Mouse (Mus musculus): ENCODE measurements at regions not wholly inside any gene's neighbourhood (a gene's known extent, or its start where the extent isn't known, plus 50 kb on each side); places are given as distances from the start of the nearest gene placed in this dataset.

DNA sequence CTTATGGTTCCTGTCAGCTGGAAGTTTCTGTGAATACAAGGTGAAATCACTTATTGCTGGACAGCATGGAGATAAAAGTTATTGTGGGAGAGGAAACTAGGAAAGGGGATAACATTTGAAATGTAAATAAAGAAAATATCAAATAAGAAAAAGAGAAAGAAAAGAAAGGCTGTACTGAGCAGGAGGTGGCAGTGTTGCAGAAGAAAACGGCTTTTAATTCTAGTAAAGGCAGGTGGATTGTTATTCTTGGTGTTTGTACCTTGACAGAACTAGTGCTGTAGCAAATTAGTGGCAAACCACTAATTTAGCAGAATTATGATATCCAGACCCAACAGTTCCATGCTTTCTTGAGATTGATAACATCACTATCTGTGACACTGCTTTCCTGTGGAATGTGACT lies 52.6 kb downstream of the Gm10358 start:
- no peak for DNase-seq (ENCODE audit: low read depth, low spot score)

DNA sequence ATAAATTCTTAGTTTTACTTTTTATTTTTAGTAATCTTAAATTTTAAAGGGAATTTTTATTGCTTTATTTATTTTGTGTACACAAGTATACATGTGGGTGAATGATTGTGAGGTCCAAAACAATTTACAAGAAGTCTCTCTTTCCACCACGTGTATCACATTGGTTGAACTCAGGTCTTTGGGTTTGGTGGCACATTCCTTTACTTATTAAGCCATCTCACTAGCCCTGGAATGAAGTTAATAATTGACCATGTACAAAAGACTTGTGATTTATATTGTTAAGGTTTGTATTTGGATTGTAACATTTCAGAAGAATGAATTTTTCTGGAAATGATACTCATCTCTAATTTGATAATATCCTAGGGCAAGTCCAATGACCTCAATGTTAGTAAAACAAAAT lies 56.2 kb downstream of the Gm10358 start:
- DNase-seq (ENCODE audit: low read depth, low spot score): no peak

DNA sequence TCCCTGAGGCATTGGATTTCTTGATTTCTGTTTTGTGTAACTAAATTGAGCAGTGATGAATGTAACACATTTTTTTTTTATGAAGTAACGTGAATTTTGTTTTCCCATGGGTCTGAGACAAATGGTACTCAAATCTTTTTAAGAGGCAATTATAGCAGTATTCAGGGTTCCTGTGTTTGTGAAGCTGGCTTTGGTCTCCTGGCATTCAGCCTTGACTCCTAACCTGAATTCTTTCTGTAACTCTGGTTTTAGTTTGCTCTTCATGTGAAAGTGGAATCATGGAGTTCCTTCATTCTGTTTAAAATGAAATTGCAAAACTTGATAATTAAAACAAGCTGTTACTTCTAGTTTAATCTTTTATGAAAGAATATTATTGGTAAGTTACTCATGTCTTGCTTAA lies 58.3 kb downstream of the Gm10358 start:
- no peak for DNase-seq (ENCODE audit: low read depth, low spot score)

DNA sequence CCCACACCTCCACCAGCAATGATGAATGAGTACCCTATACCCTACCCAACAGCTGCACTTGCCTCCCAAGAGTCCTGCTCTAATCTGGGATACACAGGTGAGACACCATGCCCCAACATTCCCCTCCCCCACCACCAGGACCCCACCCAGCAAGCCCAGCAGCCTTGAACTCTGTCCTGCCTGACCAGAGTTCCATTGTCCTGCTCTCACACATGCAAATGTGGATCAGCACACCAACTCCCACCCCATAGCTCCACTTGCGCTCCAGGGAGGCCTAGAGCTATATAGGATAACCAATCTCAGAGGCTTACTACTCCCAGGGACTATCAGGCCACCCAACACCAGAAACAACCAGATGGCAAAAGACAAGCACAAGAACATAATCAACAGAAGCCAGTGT lies 85.8 kb downstream of the Gm10358 start:
- DNase-seq (ENCODE audit: low read depth, low spot score): no peak

DNA sequence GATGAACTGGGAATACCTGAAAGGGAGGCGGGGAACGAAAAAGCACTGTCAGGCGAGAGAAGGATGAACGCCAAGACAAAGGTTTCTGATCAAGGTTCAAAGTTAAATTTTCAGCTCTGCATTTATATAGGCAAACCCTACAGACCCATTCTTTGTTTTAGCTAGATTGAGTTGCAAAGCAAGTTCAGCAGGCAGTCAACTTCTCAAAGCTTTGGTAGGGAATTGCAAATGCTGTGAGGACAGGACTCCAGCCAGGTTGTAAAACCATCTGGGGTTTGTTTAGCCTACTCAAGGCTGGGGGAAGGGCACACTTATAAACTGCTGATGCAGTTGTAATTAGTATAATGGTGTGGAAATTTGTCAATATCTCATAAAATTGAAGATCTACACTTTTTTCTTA lies 87.9 kb downstream of the Gm10358 start:
- no peak for DNase-seq (ENCODE audit: low read depth, low spot score)

DNA sequence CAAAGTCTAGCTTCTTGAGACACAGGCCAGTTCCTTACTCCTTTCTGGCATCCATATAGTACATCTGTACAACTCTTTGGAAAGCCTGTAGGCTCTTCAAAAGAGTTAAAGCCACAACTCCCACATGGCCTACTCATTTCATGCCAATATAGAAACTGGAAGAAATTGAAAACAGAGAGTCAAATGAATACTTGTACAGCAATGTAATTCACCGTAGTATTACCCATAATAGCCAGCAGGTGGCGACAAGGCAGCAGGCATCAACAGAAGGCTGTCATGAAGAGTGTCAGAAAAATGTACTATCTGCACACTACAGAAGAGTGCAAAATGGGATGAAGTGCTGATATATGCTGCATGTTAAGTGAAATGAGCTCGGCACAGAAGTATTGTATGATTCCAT lies 90.5 kb downstream of the Gm10358 start:
- DNase-seq (ENCODE audit: low read depth, low spot score): peak; percentile 9

DNA sequence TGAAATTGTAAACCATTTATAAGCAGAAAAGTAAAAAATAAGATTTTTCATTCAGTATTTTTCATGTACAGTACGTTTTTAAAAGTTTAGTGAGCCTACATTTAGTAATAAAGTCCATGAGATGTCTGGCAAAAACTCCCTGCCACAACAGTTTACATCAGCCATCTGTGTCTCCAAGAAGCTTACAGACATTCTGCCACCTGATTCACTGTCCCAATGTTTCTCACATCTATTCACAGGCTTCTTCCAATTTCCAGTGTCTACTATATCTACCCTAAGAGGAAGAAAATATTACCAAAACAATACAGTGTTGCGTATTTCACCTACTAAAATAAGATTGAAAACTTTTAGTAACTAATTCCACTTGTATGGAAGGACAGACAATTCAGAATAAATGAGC lies 95.7 kb downstream of the Rasd2 start:
- DNase-seq (ENCODE audit: low read depth, low spot score): no peak

DNA sequence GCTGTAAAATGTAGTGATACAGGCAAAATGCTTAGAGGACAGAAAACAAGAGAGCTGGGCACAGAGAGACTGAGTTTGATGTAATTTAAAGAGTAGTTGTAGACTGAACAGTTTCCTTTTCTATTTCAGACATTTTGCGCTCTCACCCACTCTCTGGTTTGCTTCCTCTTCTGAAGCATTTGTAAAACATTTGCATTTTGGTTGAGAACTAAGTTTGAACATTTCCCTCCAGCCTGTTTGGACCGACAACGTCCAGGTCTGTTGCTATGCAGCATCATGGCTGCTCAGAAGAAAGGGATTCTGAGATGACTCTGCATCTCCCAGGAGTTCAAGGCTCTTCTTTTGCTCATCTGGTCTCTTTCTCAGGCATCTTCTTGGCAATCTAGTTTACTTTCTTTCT lies 78.2 kb downstream of the Rasd2 start:
- no peak for DNase-seq (ENCODE audit: low read depth, low spot score)

DNA sequence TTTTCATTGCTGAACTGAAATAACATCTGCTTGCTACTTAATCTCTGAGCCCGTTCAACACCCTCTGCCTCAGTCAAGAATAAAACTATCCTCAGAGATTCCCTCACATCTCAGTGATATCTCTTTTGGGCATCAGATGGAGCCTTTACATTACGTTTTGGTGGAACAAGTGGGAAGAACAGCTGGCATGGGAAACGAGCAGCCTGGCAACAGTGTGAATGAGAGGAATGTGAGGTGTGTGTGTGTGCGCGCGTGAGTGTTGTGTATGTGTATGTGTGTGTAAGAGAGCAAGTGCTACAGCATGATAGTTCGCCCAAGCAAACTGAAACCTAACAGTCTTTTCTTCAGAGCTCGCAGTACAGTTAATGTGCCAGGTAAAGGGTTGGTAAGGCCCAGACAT lies 76.2 kb downstream of the Rasd2 start:
- DNase-seq (ENCODE audit: low read depth, low spot score): no peak
